Comparison of ENCODE assay signal across 8 mouse cellular contexts in genomic region chr17:28330232-28330546, GRCm38 (mm10). TPM values are rescaled to one million over a fixed set of nuclear protein-coding genes. Genes with fewer than 3 reads are reported as not detected.
DNase-seq lines count a peak whose midpoint lies in the region; ATAC-seq and TF ChIP-seq lines count a peak whose summit lies in the region.

No protein-coding gene starts in this region.

- peak overlapping the region; percentile 88; the same call in 1 of the 2 replicates for H3K9ac ChIP-seq in heart, postnatal 0 days (replicated peaks; ENCODE audit: low read depth, low read length)
- peak overlapping the region; percentile 91 for H3K9ac ChIP-seq in embryonic facial prominence, embryonic 11.5 days (replicated peaks; ENCODE audit: low read length)
- peak overlapping the region; percentile 99 for H3K9ac ChIP-seq in intestine, embryonic 15.5 days
- H3K9ac ChIP-seq in midbrain, postnatal 0 days (replicated peaks; ENCODE audit: low read length, poor library complexity, severe bottlenecking): no peak overlapping the region

- no peak for ATAC-seq in heart, postnatal 0 days (ENCODE audit: insufficient read depth, low read depth)
- ATAC-seq in embryonic facial prominence, embryonic 11.5 days (replicated peaks; ENCODE audit: insufficient number of reproducible peaks, low FRiP score, low TSS enrichment, low read depth): no peak
- ATAC-seq in intestine, embryonic 15.5 days: no peak
- ATAC-seq in midbrain, postnatal 0 days (ENCODE audit: low FRiP score): no peak

- no peak for TF ChIP-seq CTCF in heart, postnatal 0 days (IDR thresholded peaks at IDR 0.05; ENCODE audit: low read depth)
- no peak for TF ChIP-seq CTCF in midbrain, postnatal 0 days (IDR thresholded peaks at IDR 0.05)

- no peak for TF ChIP-seq EP300 in heart, postnatal 0 days (IDR thresholded peaks at IDR 0.05; ENCODE audit: low read depth)

- H3K27ac ChIP-seq in heart, postnatal 0 days (ENCODE audit: low read depth): no peak overlapping the region
- H3K27ac ChIP-seq in embryonic facial prominence, embryonic 11.5 days (replicated peaks; ENCODE audit: low read depth, low read length): no peak overlapping the region
- peak overlapping the region; percentile 96 for H3K27ac ChIP-seq in intestine, embryonic 15.5 days
- no peak overlapping the region for H3K27ac ChIP-seq in midbrain, postnatal 0 days (ENCODE audit: low read depth, low read length)

- DNase-seq in heart, postnatal 0 days (ENCODE audit: low spot score): no peak
- DNase-seq in heart, adult 8-10 months (ENCODE audit: low spot score): no peak
- no peak for DNase-seq in embryonic facial prominence, embryonic 11.5 days (ENCODE audit: low spot score)
- no peak for DNase-seq in midbrain, postnatal 0 days (ENCODE audit: low spot score)
- no peak for DNase-seq in frontal cortex, postnatal 25 days (ENCODE audit: low spot score in 2 of 2)
- DNase-seq in thymus, postnatal 10 days (ENCODE audit: low spot score in 2 of 2): no peak
- DNase-seq in urinary bladder, postnatal 36 days (ENCODE audit: low spot score in 2 of 2): no peak

- no peaks in the 10 kb centered on the region for H3K27me3 ChIP-seq in heart, postnatal 0 days (ENCODE audit: control insufficient read depth, insufficient read depth, low read length)
- H3K27me3 ChIP-seq in embryonic facial prominence, embryonic 11.5 days (ENCODE audit: control insufficient read depth, insufficient read depth, low read length): no peaks in the 10 kb centered on the region
- no peaks in the 10 kb centered on the region for H3K27me3 ChIP-seq in intestine, embryonic 15.5 days (replicated peaks)
- no peaks in the 10 kb centered on the region for H3K27me3 ChIP-seq in midbrain, postnatal 0 days (ENCODE audit: insufficient read depth, low read length)

- H3K4me3 ChIP-seq in heart, postnatal 0 days (ENCODE audit: low read depth, low read length): peak overlapping the region; percentile 73; the same call in 1 of the 2 replicates
- peak overlapping the region; percentile 94 for H3K4me3 ChIP-seq in embryonic facial prominence, embryonic 11.5 days (ENCODE audit: low read depth, low read length)
- H3K4me3 ChIP-seq in intestine, embryonic 15.5 days (replicated peaks): peak overlapping the region; percentile 86
- H3K4me3 ChIP-seq in midbrain, postnatal 0 days (ENCODE audit: low read depth, low read length): no peak overlapping the region

- H3K4me2 ChIP-seq in heart, postnatal 0 days (ENCODE audit: low read depth, low read length): peak overlapping the region; percentile 81
- H3K4me2 ChIP-seq in embryonic facial prominence, embryonic 11.5 days (ENCODE audit: low read depth, low read length): peak overlapping the region; percentile 62
- peak overlapping the region; percentile 80 for H3K4me2 ChIP-seq in intestine, embryonic 15.5 days (replicated peaks)
- peak overlapping the region; percentile 93 for H3K4me2 ChIP-seq in midbrain, postnatal 0 days (ENCODE audit: low read depth, low read length, poor library complexity, severe bottlenecking)

- H3K4me1 ChIP-seq in heart, postnatal 0 days (ENCODE audit: control insufficient read depth, insufficient read depth): peaks cover 18% of the 10 kb centered on the region
- peaks cover 10% of the 10 kb centered on the region for H3K4me1 ChIP-seq in embryonic facial prominence, embryonic 11.5 days (ENCODE audit: control insufficient read depth, insufficient read depth, low read length)
- H3K4me1 ChIP-seq in intestine, embryonic 15.5 days (replicated peaks): peaks cover 43% of the 10 kb centered on the region
- H3K4me1 ChIP-seq in midbrain, postnatal 0 days (ENCODE audit: insufficient read depth, low read length): peaks cover 8% of the 10 kb centered on the region; the same call in 1 of the 2 replicates

- H3K9me3 ChIP-seq in heart, postnatal 0 days (replicated peaks; ENCODE audit: control insufficient read depth, low read length): no peaks in the 10 kb centered on the region
- no peaks in the 10 kb centered on the region for H3K9me3 ChIP-seq in embryonic facial prominence, embryonic 11.5 days (replicated peaks; ENCODE audit: control insufficient read depth, low read length)
- no peaks in the 10 kb centered on the region for H3K9me3 ChIP-seq in intestine, embryonic 15.5 days
- H3K9me3 ChIP-seq in midbrain, postnatal 0 days (ENCODE audit: low read length): no peaks in the 10 kb centered on the region

- WGBS in heart, postnatal 0 days: 47% methylated on average over 2 of the region's 2 CpGs
- WGBS in embryonic facial prominence, embryonic 11.5 days: 40% methylated on average over 2 of the region's 2 CpGs
- 34% methylated on average over 2 of the region's 2 CpGs for WGBS in intestine, embryonic 15.5 days
- WGBS in midbrain, postnatal 0 days: 51% methylated on average over 2 of the region's 2 CpGs

- peaks cover 36% of the 10 kb centered on the region for H3K36me3 ChIP-seq in heart, postnatal 0 days (replicated peaks; ENCODE audit: control insufficient read depth, insufficient read depth, low read length)
- H3K36me3 ChIP-seq in embryonic facial prominence, embryonic 11.5 days (replicated peaks; ENCODE audit: control insufficient read depth, insufficient read depth, low read depth, low read length): peaks cover 2% of the 10 kb centered on the region; the same call in 1 of the 2 replicates
- peaks cover 12% of the 10 kb centered on the region for H3K36me3 ChIP-seq in intestine, embryonic 15.5 days
- peaks cover 18% of the 10 kb centered on the region; the same call in 1 of the 2 replicates for H3K36me3 ChIP-seq in midbrain, postnatal 0 days (ENCODE audit: insufficient read depth, low read length)

RNA-seq across cellular contexts. Expression of gene Rpl10a, which starts 1.9 kb away (rescaled TPM):
- 817 and 939 TPM in 2 replicates for total RNA-seq in heart, postnatal 0 days (2014; rRNA removed; ENCODE audit: low replicate concordance)
- 255 and 273 TPM in 2 replicates for polyA plus RNA-seq in heart, postnatal 0 days (2015; fragmentation: Nextera tagmentation; extraction: Ambion mirVana)
- total RNA-seq in heart, adult 8-10 months (2022): 100 to 1,000 TPM; 377 to 423 (median 382) TPM
- polyA plus RNA-seq in embryonic facial prominence, embryonic 11.5 days (2014; fragmentation: Nextera tagmentation; extraction: Ambion mirVana): 562 and 613 TPM in 2 replicates
- polyA plus RNA-seq in intestine, embryonic 15.5 days (2015; fragmentation: Nextera tagmentation; extraction: Ambion mirVana): 639 and 690 TPM in 2 replicates
- total RNA-seq in midbrain, postnatal 0 days (2014; rRNA removed): 810 and 1,016 TPM in 2 replicates
- polyA plus RNA-seq in midbrain, postnatal 0 days (2015; fragmentation: Nextera tagmentation; extraction: Ambion mirVana): 347 and 365 TPM in 2 replicates

RNA-seq across cellular contexts. Expression of gene Fance, which starts 16.9 kb away (rescaled TPM):
- 14.1 and 21.7 TPM in 2 replicates for total RNA-seq in heart, postnatal 0 days (2014; rRNA removed; ENCODE audit: low replicate concordance)
- 13.8 and 14.1 TPM in 2 replicates for polyA plus RNA-seq in heart, postnatal 0 days (2015; fragmentation: Nextera tagmentation; extraction: Ambion mirVana)
- total RNA-seq in heart, adult 8-10 months (2022): 10 to 100 TPM in 3 of 4 experiments, 1 to 10 TPM in 1; 9.2 to 15.2 (median 12.3) TPM
- 18.8 and 21.2 TPM in 2 replicates for polyA plus RNA-seq in embryonic facial prominence, embryonic 11.5 days (2014; fragmentation: Nextera tagmentation; extraction: Ambion mirVana)
- 22.7 and 29.8 TPM in 2 replicates for polyA plus RNA-seq in intestine, embryonic 15.5 days (2015; fragmentation: Nextera tagmentation; extraction: Ambion mirVana)
- total RNA-seq in midbrain, postnatal 0 days (2014; rRNA removed): 33.4 and 33.6 TPM in 2 replicates
- polyA plus RNA-seq in midbrain, postnatal 0 days (2015; fragmentation: Nextera tagmentation; extraction: Ambion mirVana): 26.1 and 28.6 TPM in 2 replicates

RNA-seq across cellular contexts. Expression of gene Tead3, which starts 20.4 kb away (rescaled TPM):
- total RNA-seq in heart, postnatal 0 days (2014; rRNA removed; ENCODE audit: low replicate concordance): 13.1 and 19.7 TPM in 2 replicates
- polyA plus RNA-seq in heart, postnatal 0 days (2015; fragmentation: Nextera tagmentation; extraction: Ambion mirVana): 3.2 and 3.3 TPM in 2 replicates
- total RNA-seq in heart, adult 8-10 months (2022): 10 to 100 TPM in 3 of 4 experiments, 1 to 10 TPM in 1; 8.4 to 15.6 (median 11.7) TPM
- 8.6 and 9.0 TPM in 2 replicates for polyA plus RNA-seq in embryonic facial prominence, embryonic 11.5 days (2014; fragmentation: Nextera tagmentation; extraction: Ambion mirVana)
- polyA plus RNA-seq in intestine, embryonic 15.5 days (2015; fragmentation: Nextera tagmentation; extraction: Ambion mirVana): 8.9 and 10.0 TPM in 2 replicates
- total RNA-seq in midbrain, postnatal 0 days (2014; rRNA removed): 4.8 and 5.4 TPM in 2 replicates
- polyA plus RNA-seq in midbrain, postnatal 0 days (2015; fragmentation: Nextera tagmentation; extraction: Ambion mirVana): 1.2 and 1.3 TPM in 2 replicates

RNA-seq across cellular contexts. Expression of gene Tulp1, which starts 34.8 kb away (rescaled TPM):
- total RNA-seq in heart, postnatal 0 days (2014; rRNA removed; ENCODE audit: low replicate concordance): 0.61 and 5.3 TPM in 2 replicates
- 0.86 and 1.3 TPM in 2 replicates for polyA plus RNA-seq in heart, postnatal 0 days (2015; fragmentation: Nextera tagmentation; extraction: Ambion mirVana)
- not detected for total RNA-seq in heart, adult 8-10 months (2022)
- polyA plus RNA-seq in embryonic facial prominence, embryonic 11.5 days (2014; fragmentation: Nextera tagmentation; extraction: Ambion mirVana): 3.4 and 3.6 TPM in 2 replicates
- polyA plus RNA-seq in intestine, embryonic 15.5 days (2015; fragmentation: Nextera tagmentation; extraction: Ambion mirVana): 3.6 and 4.1 TPM in 2 replicates
- 0.80 and 1.0 TPM in 2 replicates for total RNA-seq in midbrain, postnatal 0 days (2014; rRNA removed)
- polyA plus RNA-seq in midbrain, postnatal 0 days (2015; fragmentation: Nextera tagmentation; extraction: Ambion mirVana): 1.1 TPM in 2 replicates
